Mouse (Mus musculus): ENCODE measurements around the gene Kcnmb4.

GRCm38 (mm10) chr10:116416142-116416541 is 57.5 kb downstream of the Kcnmb4 start:
- TF ChIP-seq CTCF (IDR thresholded peaks at IDR 0.05; ENCODE audit: borderline replicate concordance, insufficient read depth, low read length): no peak
- TF ChIP-seq POLR2A (IDR thresholded peaks at IDR 0.05; ENCODE audit: low read depth, low read length): no peak
